Mouse (Mus musculus) Patski (cell line): ENCODE results near the gene Ccdc110. TPM values are rescaled to one million over a fixed set of nuclear protein-coding genes. Genes with fewer than 3 reads are reported as not detected.
A peak's percentile ranks its signal among the peaks of the same experiment; 100 is the strongest.

ENCODE experiments used
- ATAC-seq: fragments of 100-300 bp; one replicate; pipeline ENCODE4 v1.8.0; 2021
- CTCF ChIA-PET: fragments of 350-600 bp; sonication (Branson Sonifier 250); formaldehyde crosslinking; loops from one replicate; lab custom pipeline; 2022; ENCODE audit warnings: inconsistent platforms; lab: Charles Lee
- POLR2A ChIA-PET: fragments of 350-600 bp; sonication (Branson Sonifier 250); formaldehyde crosslinking; loops from one replicate; lab custom pipeline; 2022; ENCODE audit warnings: antibody characterized with exemption, inconsistent platforms; lab: Charles Lee
- DNase-seq: peaks from one replicate; pipeline ENCODE4 v3.0.0-alpha.2; 2011; ENCODE audit warnings: low read depth, low spot score
- H3K27me3 ChIP-seq: fragments of 371-371 bp; one replicate; pipeline ENCODE4 v1.5.1; 2021
- CTCF ChIP-seq: fragments of 100-300 bp; IDR thresholded peaks from one replicate; pipeline ENCODE4 v1.5.1; 2021
- in situ Hi-C: fragments of 300-500 bp; cut with MboI; formaldehyde crosslinking; loops from 3 replicates; pipeline ENCODE4 v1.11.1; 2018; ENCODE audit warnings: low pct_unique_long_range_greater_than_20kb, mixed read lengths
- polyA plus RNA-seq: library from polyadenylated mRNA; unstranded; gene quantifications from one replicate; pipeline ENCODE4 v1.2.3, GENCODE M21; 2021

Gene Ccdc110
- polyA plus RNA-seq = not detected

- DNase-seq (peak; percentile 42), ATAC-seq (peak; percentile 79)
- in situ Hi-C loops = loop anchor here (5.0 kb wide), 3 partner anchors 117 to 572 kb away; no protein-coding TSS in a partner anchor
- peak; percentile 100 for TF ChIP-seq CTCF
- H3K27me3 ChIP-seq = peaks cover 12% of the 10 kb centered on the region
- ChIA-PET POLR2A (interaction anchor here (0.6 kb wide), 1 partner anchor 254 kb away, joined by 3 read pairs; no protein-coding TSS in a partner anchor), CTCF (interaction anchor here (0.6 to 4.0 kb wide), 42 partner anchors 9 to 589 kb away, joined by 3 to 22 read pairs (median 4); no protein-coding TSS in a partner anchor)
These were observed at the start of gene Ccdc110 for GRCm38 (mm10) chr8:45934582-45935014. Ccdc110 (plus strand) TSS chr8:45934619.

- in situ Hi-C loops = no loop called here
- no peak for ATAC-seq
- H3K27me3 ChIP-seq = peaks cover 27% of the 10 kb centered on the region
- no peak for DNase-seq
- CTCF ChIA-PET = no interaction called here
- no peak for TF ChIP-seq CTCF
- POLR2A ChIA-PET = no interaction called here
These were observed 49.2 kb upstream of the Ccdc110 start, which contains the start of gene Pdlim3 for GRCm38 (mm10) chr8:45885202-45885685. Pdlim3 (plus strand) TSS chr8:45885461.

GRCm38 (mm10) chr8:45885775-45886174, 48.6 kb upstream of the Ccdc110 start:
- CTCF ChIA-PET = no interaction called here
- no peak for ATAC-seq

GRCm38 (mm10) chr8:45889737-45890136, 44.7 kb upstream of the Ccdc110 start:
- DNase-seq (no peak), ATAC-seq (no peak)
- peaks cover 26% of the 10 kb centered on the region for H3K27me3 ChIP-seq
- CTCF ChIA-PET = no interaction called here
- POLR2A ChIA-PET = no interaction called here
- in situ Hi-C loops = no loop called here
- no peak for TF ChIP-seq CTCF

More at GRCm38 (mm10) chr8:45885775-45886174, 48.6 kb upstream of the Ccdc110 start:
- H3K27me3 ChIP-seq = peaks cover 26% of the 10 kb centered on the region
- POLR2A ChIA-PET = interaction anchor here (0.7 kb wide), 1 partner anchor 142 kb away, joined by 3 read pairs; no protein-coding TSS in a partner anchor
- no peak for TF ChIP-seq CTCF
- DNase-seq = no peak
- in situ Hi-C loops = no loop called here

- ChIA-PET POLR2A (interaction anchor here (1.2 kb wide), 1 partner anchor 13 kb away, joined by 3 read pairs; no protein-coding TSS in a partner anchor), CTCF (interaction anchor here (1.5 kb wide), 1 partner anchor 9 kb away, joined by 3 read pairs; no protein-coding TSS in a partner anchor)
- no peak for DNase-seq
- ATAC-seq = no peak
- H3K27me3 ChIP-seq = peaks cover 4% of the 10 kb centered on the region
- TF ChIP-seq CTCF = no peak
- in situ Hi-C loops = no loop called here
These were observed 37.8 kb upstream of the Ccdc110 start for GRCm38 (mm10) chr8:45896590-45896989.

GRCm38 (mm10) chr8:45899783-45900182, 34.6 kb upstream of the Ccdc110 start:
- no peak for DNase-seq
- in situ Hi-C loops = no loop called here
- TF ChIP-seq CTCF = no peak
- ATAC-seq = no peak
- ChIA-PET CTCF (no interaction called here), POLR2A (no interaction called here)
- peaks cover 4% of the 10 kb centered on the region for H3K27me3 ChIP-seq

GRCm38 (mm10) chr8:45901626-45902025, 32.8 kb upstream of the Ccdc110 start:
- ChIA-PET CTCF (interaction anchor here (0.7 to 1.8 kb wide), 2 partner anchors 8 to 11 kb away, joined by 3 to 4 read pairs; no protein-coding TSS in a partner anchor), POLR2A (no interaction called here)
- no peak for TF ChIP-seq CTCF
- no peak for DNase-seq
- ATAC-seq = no peak
- in situ Hi-C loops = no loop called here
- H3K27me3 ChIP-seq = no peaks in the 10 kb centered on the region

GRCm38 (mm10) chr8:45903659-45904058, 30.8 kb upstream of the Ccdc110 start:
- ATAC-seq (peak; percentile 73), DNase-seq (peak; percentile 33)
- ChIA-PET POLR2A (no interaction called here), CTCF (no interaction called here)
- H3K27me3 ChIP-seq = no peaks in the 10 kb centered on the region
- TF ChIP-seq CTCF = no peak
- in situ Hi-C loops = no loop called here

GRCm38 (mm10) chr8:45905591-45906250, 28.7 kb upstream of the Ccdc110 start:
- TF ChIP-seq CTCF = no peak
- no peak for ATAC-seq
- DNase-seq = no peak
- in situ Hi-C loops = no loop called here
- CTCF ChIA-PET = no interaction called here
- H3K27me3 ChIP-seq = no peaks in the 10 kb centered on the region
- POLR2A ChIA-PET = no interaction called here

GRCm38 (mm10) chr8:45906251-45906619, 28.2 kb upstream of the Ccdc110 start:
- ChIA-PET CTCF (no interaction called here), POLR2A (no interaction called here)
- DNase-seq (no peak), ATAC-seq (no peak)
- H3K27me3 ChIP-seq = no peaks in the 10 kb centered on the region
- in situ Hi-C loops = no loop called here
- TF ChIP-seq CTCF = no peak

GRCm38 (mm10) chr8:45913707-45914106, 20.7 kb upstream of the Ccdc110 start:
- ChIA-PET POLR2A (no interaction called here), CTCF (no interaction called here)
- H3K27me3 ChIP-seq = no peaks in the 10 kb centered on the region
- in situ Hi-C loops = no loop called here
- DNase-seq (no peak), ATAC-seq (no peak)
- TF ChIP-seq CTCF = no peak
